Mouse (Mus musculus): ENCODE data around the gene Fam110a.

GRCm38 (mm10) chr2:152011724-152012123 lies 31.7 kb upstream of the Fam110a start:
- TF ChIP-seq MYOD1 (IDR thresholded peaks at IDR 0.05; ENCODE audit: control insufficient read depth, insufficient read length, low read depth) (no peak), CTCF (IDR thresholded peaks at IDR 0.05; ENCODE audit: control insufficient read depth, insufficient read depth, insufficient read length) (no peak), MAX (IDR thresholded peaks at IDR 0.05) (no peak)

Data from C2C12 (cell line).